Mouse (Mus musculus) MEL (cell line): Measurements from ENCODE around the gene Entpd3.

Experiments
- MEF2A ChIP-seq: IDR thresholded peaks from 2 replicates; pipeline ENCODE4 v1.6.1; 2014; ENCODE audit warnings: low read depth, mild to moderate bottlenecking, inconsistent platforms, low read length, improper control_type of control experiment; ENCODE audit not compliant: poor library complexity, insufficient replicate concordance, severe bottlenecking; ENCODE audit errors: extremely low read depth
- ZNF384 ChIP-seq: IDR thresholded peaks from 2 replicates; pipeline ENCODE4 v1.6.1; 2012; ENCODE audit warnings: low read depth, mild to moderate bottlenecking, inconsistent platforms, low read length, improper control_type of control experiment

DNA sequence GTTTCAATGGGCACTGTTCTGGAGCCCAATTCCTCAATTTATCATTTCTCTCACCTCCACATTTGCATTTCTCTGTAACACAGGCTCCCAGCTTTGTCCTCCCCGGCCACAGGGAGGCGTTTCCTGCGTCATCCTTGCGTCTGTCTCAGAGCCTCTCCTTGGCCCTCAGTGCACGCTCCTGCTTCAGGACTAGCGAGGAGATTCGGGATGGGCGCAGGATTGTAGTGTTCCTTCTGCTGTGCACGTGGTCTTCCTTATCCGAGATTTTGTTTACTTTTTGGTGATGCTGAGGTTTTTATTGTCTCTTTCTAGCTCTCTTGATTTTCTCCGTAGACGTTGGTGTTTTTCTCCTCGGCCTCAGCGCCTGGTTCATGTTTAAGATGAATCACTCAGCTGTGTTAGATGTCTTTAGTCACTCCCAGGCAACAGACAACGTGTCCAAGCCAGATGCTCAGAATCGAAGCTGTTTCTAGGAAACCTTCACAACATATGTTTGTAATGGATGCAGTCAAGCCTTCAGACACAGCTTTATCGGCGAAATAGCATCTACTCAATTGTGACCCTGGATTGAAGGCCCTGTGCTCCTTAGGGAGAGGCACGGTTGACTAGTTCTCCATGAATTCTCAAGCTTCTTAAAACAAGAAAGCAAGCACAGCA is 20.0 kb upstream of the Entpd3 start:
- TF ChIP-seq ZNF384 (no peak), MEF2A (no peak)
